Mouse (Mus musculus) megakaryocyte, embryonic 14.5 days (primary cell): ENCODE measurements at regions not wholly inside any gene's neighbourhood (a gene's known extent, or its start where the extent isn't known, plus 50 kb on each side); places are given as distances from the start of the nearest gene placed in this dataset.
"Not testable (repeated sequence)": the region's sequence is repeated elsewhere in the genome, so short reads cannot be mapped to it uniquely, and the experiment has no call there.

ENCODE experiments used
- H3K27me3 ChIP-seq: replicated peaks from 2 replicates; pipeline ENCODE3; 2012; ENCODE audit warnings: inconsistent platforms
- H3K36me3 ChIP-seq: replicated peaks from 2 replicates; pipeline ENCODE3; 2012; ENCODE audit warnings: low read length, inconsistent platforms, mixed read lengths
- H3K4me1 ChIP-seq: 2 replicates; pipeline ENCODE4 v1.6.1; 2012; ENCODE audit warnings: inconsistent platforms
- H3K4me3 ChIP-seq: replicated peaks from 2 replicates; pipeline ENCODE3; 2012; ENCODE audit warnings: moderate library complexity, mild to moderate bottlenecking, inconsistent platforms
- H3K9me3 ChIP-seq: 2 replicates; pipeline ENCODE4 v1.6.1; 2012; ENCODE audit warnings: inconsistent platforms
- FLI1 ChIP-seq: IDR thresholded peaks from 2 replicates; pipeline ENCODE4 v1.6.1; 2012; ENCODE audit warnings: low read length, inconsistent platforms, mixed read lengths
- GATA1 ChIP-seq: IDR thresholded peaks from 3 replicates; pipeline ENCODE4 v1.6.1; 2012; ENCODE audit warnings: mixed read lengths, low read length, inconsistent platforms, borderline replicate concordance

GRCm38 (mm10) chr3:21678265-21678664 lies 398.2 kb upstream of the Tbl1xr1 start:
- Histone ChIP-seq H3K9me3 (no peaks in the 10 kb centered on the region), H3K4me3 (no peak overlapping the region)
- TF ChIP-seq GATA1 (no peak), FLI1 (no peak)

GRCm38 (mm10) chr3:21678734-21679133 lies 397.7 kb upstream of the Tbl1xr1 start:
- Histone ChIP-seq H3K36me3 (no peaks in the 10 kb centered on the region), H3K9me3 (no peaks in the 10 kb centered on the region), H3K4me3 (no peak overlapping the region), H3K27me3 (no peaks in the 10 kb centered on the region), H3K4me1 (no peaks in the 10 kb centered on the region)
- no peak for TF ChIP-seq GATA1
- no peak for TF ChIP-seq FLI1

More at GRCm38 (mm10) chr3:21678265-21678664, 398.2 kb upstream of the Tbl1xr1 start:
- H3K36me3 ChIP-seq = no peaks in the 10 kb centered on the region
- no peaks in the 10 kb centered on the region for H3K4me1 ChIP-seq
- no peaks in the 10 kb centered on the region for H3K27me3 ChIP-seq

GRCm38 (mm10) chr3:21697980-21698672 lies 378.3 kb upstream of the Tbl1xr1 start:
- H3K27me3 ChIP-seq, H3K9me3 ChIP-seq, H3K36me3 ChIP-seq, H3K4me3 ChIP-seq: not testable (repeated sequence)
- H3K4me1 ChIP-seq = peaks cover 11% of the 10 kb centered on the region; the same call in 1 of the 2 replicates

GRCm38 (mm10) chr3:21699526-21699925 lies 376.9 kb upstream of the Tbl1xr1 start:
- TF ChIP-seq FLI1 = no peak
- TF ChIP-seq GATA1 = no peak

GRCm38 (mm10) chr3:21700326-21700725 lies 376.1 kb upstream of the Tbl1xr1 start:
- H3K36me3 ChIP-seq = no peaks in the 10 kb centered on the region
- peaks cover 21% of the 10 kb centered on the region; the same call in 1 of the 2 replicates for H3K4me1 ChIP-seq
- H3K27me3 ChIP-seq = no peaks in the 10 kb centered on the region
- H3K4me3 ChIP-seq = no peak overlapping the region
- no peaks in the 10 kb centered on the region for H3K9me3 ChIP-seq
- TF ChIP-seq FLI1 = no peak
- no peak for TF ChIP-seq GATA1

More at GRCm38 (mm10) chr3:21699526-21699925, 376.9 kb upstream of the Tbl1xr1 start:
- Histone ChIP-seq H3K27me3 (no peaks in the 10 kb centered on the region), H3K4me1 (peaks cover 16% of the 10 kb centered on the region; the same call in 1 of the 2 replicates), H3K9me3 (no peaks in the 10 kb centered on the region), H3K4me3 (no peak overlapping the region), H3K36me3 (no peaks in the 10 kb centered on the region)

DNA sequence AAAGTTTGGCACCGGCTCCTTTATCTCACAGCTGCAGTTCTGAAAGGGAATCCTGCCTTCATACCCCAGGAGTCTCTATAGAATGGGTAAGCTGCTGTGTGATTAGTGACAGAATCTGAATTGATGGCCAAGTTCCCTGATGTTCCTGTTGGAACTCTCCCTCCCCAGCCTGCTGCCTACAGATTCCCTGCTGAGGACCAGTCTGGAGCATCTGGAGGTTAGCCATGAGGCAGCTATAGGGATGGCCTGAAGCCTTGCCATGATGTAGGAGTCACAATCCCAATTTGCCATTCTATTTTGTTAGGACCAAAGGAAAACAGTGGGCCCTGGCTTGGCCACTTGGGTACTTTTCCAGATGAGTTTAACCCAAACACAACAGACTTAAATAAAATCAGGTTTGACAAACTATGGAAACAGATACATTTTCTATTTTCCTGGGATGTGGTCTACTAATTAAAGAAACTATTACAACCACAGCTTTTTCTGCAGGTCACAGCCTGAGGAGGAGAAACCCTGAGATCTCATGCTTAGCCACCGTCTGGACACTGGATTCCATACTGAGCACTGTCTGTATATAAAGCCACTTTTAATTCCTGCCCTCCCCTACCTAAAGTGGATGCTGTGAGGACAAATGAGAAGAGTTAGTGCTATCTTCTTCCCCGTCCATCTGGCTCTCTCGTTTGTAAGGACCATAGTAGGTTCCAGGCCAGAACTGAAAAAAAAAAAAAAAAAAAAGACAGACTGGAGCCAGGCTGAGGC lies 349.5 kb upstream of the Tbl1xr1 start:
- Histone ChIP-seq H3K27me3 (no peaks in the 10 kb centered on the region), H3K36me3 (no peaks in the 10 kb centered on the region)
- no peak for TF ChIP-seq GATA1
- TF ChIP-seq FLI1 = no peak

GRCm38 (mm10) chr3:21728019-21728418 lies 348.4 kb upstream of the Tbl1xr1 start:
- no peak overlapping the region for H3K4me3 ChIP-seq
- H3K27me3 ChIP-seq = no peaks in the 10 kb centered on the region
- no peak for TF ChIP-seq GATA1
- TF ChIP-seq FLI1 = no peak

More for the DNA sequence above, 349.5 kb upstream of the Tbl1xr1 start:
- Histone ChIP-seq H3K9me3 (peaks cover 5% of the 10 kb centered on the region; the same call in 1 of the 2 replicates), H3K4me1 (peaks cover 2% of the 10 kb centered on the region; the same call in 1 of the 2 replicates), H3K4me3 (no peak overlapping the region)

DNA sequence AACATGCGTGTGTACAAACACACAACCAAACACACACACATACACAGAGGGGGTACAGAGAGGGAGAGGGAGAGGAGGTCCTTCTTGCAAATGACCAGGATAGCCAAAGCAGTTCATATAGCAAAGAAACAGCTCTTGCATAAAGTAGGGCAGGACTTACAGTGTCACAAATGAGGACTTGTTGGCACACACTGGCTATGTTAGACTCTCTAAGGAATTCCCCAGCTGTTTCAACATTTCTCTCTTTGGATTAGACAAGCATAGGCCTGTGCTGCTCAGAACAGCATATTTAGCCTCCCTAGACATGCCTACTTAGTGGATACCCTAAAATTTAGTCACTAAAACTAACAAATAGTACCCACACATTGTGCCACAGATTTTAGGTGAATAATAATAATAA lies 347.1 kb upstream of the Tbl1xr1 start:
- Histone ChIP-seq H3K36me3 (no peaks in the 10 kb centered on the region), H3K9me3 (peaks cover 5% of the 10 kb centered on the region; the same call in 1 of the 2 replicates), H3K4me3 (no peak overlapping the region), H3K27me3 (no peaks in the 10 kb centered on the region), H3K4me1 (peaks cover 2% of the 10 kb centered on the region; the same call in 1 of the 2 replicates)
- no peak for TF ChIP-seq GATA1
- no peak for TF ChIP-seq FLI1

More at GRCm38 (mm10) chr3:21728019-21728418, 348.4 kb upstream of the Tbl1xr1 start:
- Histone ChIP-seq H3K9me3 (peaks cover 5% of the 10 kb centered on the region; the same call in 1 of the 2 replicates), H3K36me3 (no peaks in the 10 kb centered on the region), H3K4me1 (peaks cover 2% of the 10 kb centered on the region; the same call in 1 of the 2 replicates)

- Histone ChIP-seq H3K4me1 (peaks cover 14% of the 10 kb centered on the region), H3K9me3 (peaks cover 29% of the 10 kb centered on the region)
- not testable (repeated sequence) for H3K27me3 ChIP-seq, H3K4me3 ChIP-seq, H3K36me3 ChIP-seq
Observed at GRCm38 (mm10) chr3:21735688-21736087, 340.8 kb upstream of the Tbl1xr1 start.

GRCm38 (mm10) chr3:21739720-21740119 lies 336.7 kb upstream of the Tbl1xr1 start:
- TF ChIP-seq GATA1 = no peak
- TF ChIP-seq FLI1 = no peak
- Histone ChIP-seq H3K9me3 (peaks cover 25% of the 10 kb centered on the region), H3K27me3 (no peaks in the 10 kb centered on the region), H3K36me3 (no peaks in the 10 kb centered on the region), H3K4me1 (peaks cover 12% of the 10 kb centered on the region), H3K4me3 (no peak overlapping the region)
